Mouse (Mus musculus) cortical plate, adult 2 months (tissue): Measurements from ENCODE around the gene Tstd2.

Experiments used
- CTCF ChIP-seq: fragments of 200-500 bp; IDR thresholded peaks from 2 replicates; pipeline ENCODE4 v1.5.1; 2011; ENCODE audit warnings: mild to moderate bottlenecking, control low read depth, low read length; ENCODE audit not compliant: insufficient read depth; ENCODE audit errors: extremely low read depth
- POLR2A ChIP-seq: fragments of 200-500 bp; IDR thresholded peaks from 2 replicates; pipeline ENCODE4 v1.6.1; 2011; ENCODE audit warnings: mild to moderate bottlenecking, low read length, control low read depth; ENCODE audit not compliant: insufficient read depth; ENCODE audit errors: extremely low read depth

DNA sequence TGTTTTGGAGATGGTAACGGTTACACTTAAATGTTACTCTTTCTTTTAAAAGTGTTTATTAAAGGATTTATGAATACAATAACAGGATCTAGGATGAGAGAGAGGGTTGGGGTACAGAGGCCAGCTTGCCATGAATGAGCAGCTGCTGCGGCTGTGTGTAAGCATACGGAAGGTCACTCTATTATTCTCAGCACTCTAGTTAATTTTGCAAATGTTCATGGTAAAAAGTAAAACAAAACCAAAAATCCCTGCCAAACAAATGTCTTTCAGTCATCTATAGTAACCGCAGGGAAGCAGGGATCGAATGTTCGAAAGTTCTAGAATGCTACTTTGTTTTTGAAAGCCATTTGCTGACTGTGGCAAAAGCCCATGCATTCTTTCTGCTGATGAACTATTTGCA is 15.1 kb downstream of the Tstd2 start:
- TF ChIP-seq CTCF (no peak), POLR2A (no peak)
